ENCODE assay signal across 8 mouse cellular contexts in the genomic region with DNA sequence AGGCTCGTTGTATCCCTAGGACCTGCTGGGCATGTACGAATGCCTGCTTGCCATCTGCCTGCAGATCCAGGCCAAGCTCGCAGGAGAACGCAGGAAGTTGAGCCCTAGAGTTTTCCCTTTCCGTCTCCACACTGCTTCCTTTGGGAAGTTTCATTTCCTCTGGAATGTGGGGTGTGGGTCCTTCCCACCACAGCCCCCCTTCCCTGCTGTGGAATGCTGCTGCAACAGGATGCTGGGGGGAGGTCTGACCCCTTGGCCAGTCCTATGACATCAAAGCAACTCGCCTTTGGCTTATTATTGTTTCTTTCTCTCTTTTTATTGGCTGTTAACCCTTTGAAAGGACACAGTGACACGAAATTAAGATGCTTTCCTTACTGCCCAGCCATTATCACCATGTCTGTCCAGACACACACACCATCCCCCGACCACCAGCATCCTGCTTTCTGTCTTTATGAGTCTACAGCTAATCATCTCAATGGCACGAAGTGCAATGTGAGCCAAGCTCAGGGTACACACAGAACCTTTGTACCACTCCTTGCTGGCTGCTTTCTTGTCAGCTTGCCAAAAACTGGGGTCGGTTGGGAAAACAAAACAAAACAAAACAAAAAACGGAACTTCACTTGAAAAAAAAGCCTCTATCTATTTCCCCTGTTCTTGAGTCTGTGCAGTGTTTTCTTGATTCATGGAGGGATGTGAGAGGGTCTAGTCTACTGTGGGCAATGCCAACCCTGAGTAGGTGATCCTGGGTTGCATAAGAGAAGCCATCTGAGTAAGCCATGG.
A peak's percentile ranks its signal among the peaks of the same experiment; 100 is the strongest.
DNase-seq lines count a peak whose midpoint lies in the region; ATAC-seq and TF ChIP-seq lines count a peak whose summit lies in the region.

No protein-coding gene starts in this region.

- no peaks in the 10 kb centered on the region for H3K36me3 ChIP-seq in hindbrain, embryonic 10.5 days
- H3K36me3 ChIP-seq in hindbrain, embryonic 11.5 days (ENCODE audit: control insufficient read depth, insufficient read depth, low read length): no peaks in the 10 kb centered on the region
- H3K36me3 ChIP-seq in embryonic facial prominence, embryonic 15.5 days: no peaks in the 10 kb centered on the region
- H3K36me3 ChIP-seq in intestine, postnatal 0 days (ENCODE audit: control insufficient read depth, insufficient read depth): no peaks in the 10 kb centered on the region

- no peak for ATAC-seq in hindbrain, embryonic 11.5 days (ENCODE audit: low FRiP score)
- 0 out of 2 replicates have a peak, but pooled peaks have one; percentile 48 for ATAC-seq in embryonic facial prominence, embryonic 15.5 days (ENCODE audit: insufficient number of reproducible peaks, low FRiP score, low TSS enrichment, low read depth)
- ATAC-seq in intestine, postnatal 0 days: 0 out of 2 replicates have a peak, but pooled peaks have one; percentile 22
- no peak for ATAC-seq in CD4-positive, CD25-positive, alpha-beta regulatory T cell, adult 4 months

- H3K4me2 ChIP-seq in hindbrain, embryonic 11.5 days (replicated peaks; ENCODE audit: low read depth, low read length): no peak overlapping the region
- H3K4me2 ChIP-seq in embryonic facial prominence, embryonic 15.5 days (replicated peaks): no peak overlapping the region
- no peak overlapping the region for H3K4me2 ChIP-seq in intestine, postnatal 0 days (replicated peaks; ENCODE audit: low read depth)

- no peak for TF ChIP-seq CTCF in intestine, postnatal 0 days (IDR thresholded peaks at IDR 0.05; ENCODE audit: low read depth)

- peak overlapping the region; percentile 82 for H3K27ac ChIP-seq in hindbrain, embryonic 10.5 days
- H3K27ac ChIP-seq in hindbrain, embryonic 11.5 days (ENCODE audit: low read depth, low read length): no peak overlapping the region
- peak overlapping the region; percentile 48; the same call in 1 of the 2 replicates for H3K27ac ChIP-seq in embryonic facial prominence, embryonic 15.5 days (replicated peaks)
- H3K27ac ChIP-seq in intestine, postnatal 0 days (ENCODE audit: low read depth, low read length): no peak overlapping the region

- peaks cover 49% of the 10 kb centered on the region for H3K4me1 ChIP-seq in hindbrain, embryonic 10.5 days (replicated peaks)
- no peaks in the 10 kb centered on the region; the same call in 1 of the 2 replicates for H3K4me1 ChIP-seq in hindbrain, embryonic 11.5 days (replicated peaks; ENCODE audit: control insufficient read depth, insufficient read depth, low read length)
- H3K4me1 ChIP-seq in embryonic facial prominence, embryonic 15.5 days: peaks cover 24% of the 10 kb centered on the region
- 0 out of 2 replicates have a peak, but pooled peaks cover 4% of the 10 kb centered on the region for H3K4me1 ChIP-seq in intestine, postnatal 0 days (replicated peaks; ENCODE audit: control insufficient read depth, insufficient read depth, low read length)

- 27% methylated on average over 11 of the region's 11 CpGs for WGBS in hindbrain, embryonic 10.5 days
- WGBS in hindbrain, embryonic 11.5 days: 23% methylated on average over 11 of the region's 11 CpGs
- 25% methylated on average over 11 of the region's 11 CpGs for WGBS in embryonic facial prominence, embryonic 15.5 days
- WGBS in intestine, postnatal 0 days: 42% methylated on average over 11 of the region's 11 CpGs

- H3K4me3 ChIP-seq in hindbrain, embryonic 10.5 days: no peak overlapping the region
- no peak overlapping the region for H3K4me3 ChIP-seq in hindbrain, embryonic 11.5 days (ENCODE audit: low read depth, low read length)
- H3K4me3 ChIP-seq in embryonic facial prominence, embryonic 15.5 days (replicated peaks): no peak overlapping the region
- H3K4me3 ChIP-seq in intestine, postnatal 0 days (ENCODE audit: low read depth, low read length): no peak overlapping the region

- no peaks in the 10 kb centered on the region for H3K27me3 ChIP-seq in hindbrain, embryonic 10.5 days (ENCODE audit: insufficient read depth, poor library complexity, severe bottlenecking)
- no peaks in the 10 kb centered on the region for H3K27me3 ChIP-seq in hindbrain, embryonic 11.5 days (ENCODE audit: control insufficient read depth, insufficient read depth, low read length)
- no peaks in the 10 kb centered on the region for H3K27me3 ChIP-seq in embryonic facial prominence, embryonic 15.5 days
- H3K27me3 ChIP-seq in intestine, postnatal 0 days (replicated peaks; ENCODE audit: control insufficient read depth, insufficient read depth, low read length): no peaks in the 10 kb centered on the region

- H3K9me3 ChIP-seq in hindbrain, embryonic 10.5 days: no peaks in the 10 kb centered on the region
- no peaks in the 10 kb centered on the region for H3K9me3 ChIP-seq in hindbrain, embryonic 11.5 days (ENCODE audit: control insufficient read depth, low read length)
- H3K9me3 ChIP-seq in embryonic facial prominence, embryonic 15.5 days (replicated peaks): no peaks in the 10 kb centered on the region
- H3K9me3 ChIP-seq in intestine, postnatal 0 days (ENCODE audit: control insufficient read depth): no peaks in the 10 kb centered on the region

- no peak overlapping the region for H3K9ac ChIP-seq in hindbrain, embryonic 11.5 days (ENCODE audit: low read depth, low read length)
- H3K9ac ChIP-seq in embryonic facial prominence, embryonic 15.5 days: no peak overlapping the region
- H3K9ac ChIP-seq in intestine, postnatal 0 days (ENCODE audit: low read depth, low read length): no peak overlapping the region

- DNase-seq in hindbrain, embryonic 10.5 days (ENCODE audit: low spot score): peak; percentile 54
- no peak for DNase-seq in hindbrain, embryonic 11.5 days (ENCODE audit: low spot score)
- DNase-seq in lung, postnatal 10 days: peak; percentile 61
- DNase-seq in thymus, adult 18-20 months: no peak
- DNase-seq in frontal cortex, postnatal 36 days (ENCODE audit: low spot score in 2 of 2): no peak

Comparison
In these comparisons a context has a peak if more than half of its experiments do, and no peak if none do; other contexts are left out.
1. DNase-seq: peak in hindbrain, embryonic 10.5 days (single experiment) and lung, postnatal 10 days (single experiment); none in hindbrain, embryonic 11.5 days (single experiment), thymus, adult 18-20 months (0 of 2) and frontal cortex, postnatal 36 days (0 of 2).
2. H3K27ac ChIP-seq: peak in hindbrain, embryonic 10.5 days (single experiment) and embryonic facial prominence, embryonic 15.5 days (single experiment); none in hindbrain, embryonic 11.5 days (single experiment) and intestine, postnatal 0 days (single experiment).
3. ATAC-seq: peak in embryonic facial prominence, embryonic 15.5 days (single experiment) and intestine, postnatal 0 days (single experiment); none in hindbrain, embryonic 11.5 days (single experiment) and CD4-positive, CD25-positive, alpha-beta regulatory T cell, adult 4 months (single experiment).